Mouse (Mus musculus) kidney, adult 9 months (tissue): Measurements from ENCODE around the gene Olfr1313.

Experiments
- DNase-seq: peaks from one replicate; pipeline ENCODE4 v3.0.0; 2022

The Olfr1313 gene

GRCm38 (mm10) chr2:112077743-112078142 is at the start of gene Olfr1313:
Gene Olfr1313 (minus strand): TSS chr2:112077843.
- DNase-seq: no peak

- DNase-seq: no peak
Observed at GRCm38 (mm10) chr2:112115340-112115739, 37.7 kb upstream of the Olfr1313 start, which contains the start of gene Olfr1315-ps1. Gene Olfr1315-ps1 (minus strand): TSS chr2:112115440.

DNA sequence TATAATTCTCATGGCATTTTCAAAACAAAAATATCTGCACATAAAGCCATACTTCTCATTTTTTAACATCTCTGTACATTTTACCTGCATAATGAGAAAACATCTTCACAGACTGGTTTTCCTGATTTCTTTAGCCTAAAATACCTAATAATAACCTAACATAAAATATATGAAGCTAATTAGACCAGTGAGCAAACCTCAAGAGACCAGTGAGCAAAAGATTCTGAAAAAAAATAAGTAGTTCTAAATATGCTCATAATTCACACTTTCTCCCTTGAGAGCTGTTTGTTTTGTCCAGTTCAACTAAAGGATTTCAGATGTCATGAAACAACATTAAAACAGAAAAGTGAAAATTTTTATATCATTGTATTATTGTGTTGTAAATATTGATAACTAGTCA is 19.0 kb upstream of the Olfr1313 start, which contains the start of gene Olfr1314:
Gene Olfr1314 (minus strand): TSS at position 101 of the 400 bp plus-strand sequence.
- no peak for DNase-seq

GRCm38 (mm10) chr2:112050138-112050537 is 27.5 kb downstream of the Olfr1313 start, which contains the start of gene Olfr1312:
Gene Olfr1312 (minus strand): TSS chr2:112050238.
- DNase-seq: no peak

DNA sequence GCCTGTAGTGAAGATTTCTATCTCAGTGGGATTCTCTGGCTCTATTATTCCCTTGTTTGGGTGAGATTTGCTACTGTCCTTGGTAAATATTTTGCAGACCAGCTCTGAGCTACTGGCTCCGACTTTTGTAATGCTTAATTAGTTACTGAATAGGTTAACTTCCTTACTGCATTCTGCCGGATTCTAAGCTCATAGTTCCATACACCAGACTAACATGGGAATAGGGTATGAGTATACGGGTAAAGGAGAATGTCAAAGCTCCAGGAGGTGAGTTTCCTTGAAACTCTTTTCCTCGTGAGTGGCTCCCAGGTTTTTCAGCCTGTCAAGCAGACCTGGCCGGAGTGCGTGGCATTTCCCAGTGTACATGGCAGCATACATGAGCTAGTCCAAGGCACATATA is 50.7 kb downstream of the Olfr1313 start:
- peak; percentile 17 for DNase-seq

- DNase-seq: no peak
Observed at GRCm38 (mm10) chr2:112024312-112024711, 53.3 kb downstream of the Olfr1313 start, which contains the start of gene Olfr1311. Gene Olfr1311 (minus strand): TSS chr2:112024412.
